Mouse (Mus musculus) heart, embryonic 11.5 days (tissue): ENCODE measurements around the gene Afap1. TPM values are rescaled to one million over a fixed set of nuclear protein-coding genes. Genes with fewer than 3 reads are reported as not detected.
A peak's percentile ranks its signal among the peaks of the same experiment; 100 is the strongest.

Source experiments
- ATAC-seq: fragments of 200-750 bp; cut with Nextera tagmentation; replicated peaks from 2 replicates; pipeline ENCODE4 v1.8.0; 2017; ENCODE audit warnings: moderate library complexity; ENCODE audit not compliant: insufficient number of reproducible peaks, low FRiP score, low TSS enrichment
- H3K27ac ChIP-seq: fragments of 300-500 bp; sonication (generic); 2 replicates; pipeline ENCODE4 v1.5.1; 2014; ENCODE audit warnings: mild to moderate bottlenecking, low read depth, low read length
- H3K27me3 ChIP-seq: fragments of 300-500 bp; sonication (generic); 2 replicates; pipeline ENCODE4 v1.6.1; 2014; ENCODE audit warnings: mild to moderate bottlenecking, low read length, mixed read lengths; ENCODE audit not compliant: control insufficient read depth, insufficient read depth
- H3K36me3 ChIP-seq: fragments of 300-500 bp; sonication (generic); 2 replicates; pipeline ENCODE4 v1.6.1; 2014; ENCODE audit warnings: mild to moderate bottlenecking, low read length, moderate library complexity, mixed read lengths; ENCODE audit not compliant: control insufficient read depth, insufficient read depth
- H3K4me1 ChIP-seq: fragments of 300-500 bp; sonication (generic); 2 replicates; pipeline ENCODE4 v1.6.1; 2014; ENCODE audit warnings: low read length; ENCODE audit not compliant: control insufficient read depth, insufficient read depth
- H3K4me2 ChIP-seq: fragments of 300-500 bp; sonication (generic); 2 replicates; pipeline ENCODE4 v1.6.1; 2014; ENCODE audit warnings: mild to moderate bottlenecking, moderate library complexity
- H3K4me3 ChIP-seq: fragments of 300-500 bp; sonication (generic); 2 replicates; pipeline ENCODE4 v1.5.1; 2014; ENCODE audit warnings: low read depth, low read length
- H3K9ac ChIP-seq: fragments of 300-500 bp; sonication (generic); 2 replicates; pipeline ENCODE4 v1.6.1; 2014; ENCODE audit warnings: mild to moderate bottlenecking, low read depth, low read length, moderate library complexity
- H3K9me3 ChIP-seq: fragments of 300-500 bp; sonication (generic); replicated peaks from 2 replicates; pipeline ENCODE4 v1.6.1; 2016; ENCODE audit warnings: low read length; ENCODE audit not compliant: control insufficient read depth
- WGBS: fragments of 180-500 bp; shearing (Covaris S2); extraction: QIAGEN DNeasy Blood & Tissue Kit; methylation state at CpG from one replicate; pipeline ENCODE4 v1.1.7; 2014; ENCODE audit not compliant: insufficient replicate concordance; 5-methylcytosine and 5-hydroxymethylcytosine counted together
- polyA plus RNA-seq: library from polyadenylated mRNA; unstranded; fragments of >200 nt; fragmentation: Nextera tagmentation; extraction: Ambion mirVana; gene quantifications from 2 replicates; pipeline ENCODE4 v1.2.1, GENCODE M21; 2014

Gene Afap1
- polyA plus RNA-seq, 1 experiment from 2014 or later: 19.9 TPM

DNA sequence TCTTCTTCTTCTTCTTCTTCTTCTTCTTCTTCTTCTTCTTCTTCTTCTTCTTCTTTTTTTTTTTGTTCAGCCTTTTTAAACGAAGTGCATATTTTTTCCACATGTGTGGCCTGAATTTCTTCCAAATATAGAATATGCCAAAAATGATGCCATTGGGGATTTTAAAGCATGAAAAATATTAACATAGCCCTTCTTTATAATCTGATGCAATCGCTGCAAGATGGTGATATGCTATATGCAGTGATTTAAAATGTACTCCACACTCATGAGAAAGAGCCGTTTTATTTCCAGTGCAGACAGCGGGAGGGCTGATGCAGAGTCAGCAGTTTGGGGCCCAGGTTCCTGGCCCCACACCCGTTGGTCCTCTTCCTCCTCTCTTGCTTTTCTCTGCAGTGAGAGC lies 55.9 kb downstream of the Afap1 start:
- 77% methylated on average over 5 of the region's 5 CpGs for WGBS
- no peak overlapping the region for H3K4me2 ChIP-seq
- no peaks in the 10 kb centered on the region for H3K27me3 ChIP-seq
- no peak overlapping the region for H3K4me3 ChIP-seq
- no peaks in the 10 kb centered on the region for H3K9me3 ChIP-seq
- peaks cover 18% of the 10 kb centered on the region; the same call in 1 of the 2 replicates for H3K36me3 ChIP-seq
- peaks cover 35% of the 10 kb centered on the region for H3K4me1 ChIP-seq
- no peak overlapping the region for H3K27ac ChIP-seq
- no peak overlapping the region for H3K9ac ChIP-seq
- ATAC-seq: no peak

DNA sequence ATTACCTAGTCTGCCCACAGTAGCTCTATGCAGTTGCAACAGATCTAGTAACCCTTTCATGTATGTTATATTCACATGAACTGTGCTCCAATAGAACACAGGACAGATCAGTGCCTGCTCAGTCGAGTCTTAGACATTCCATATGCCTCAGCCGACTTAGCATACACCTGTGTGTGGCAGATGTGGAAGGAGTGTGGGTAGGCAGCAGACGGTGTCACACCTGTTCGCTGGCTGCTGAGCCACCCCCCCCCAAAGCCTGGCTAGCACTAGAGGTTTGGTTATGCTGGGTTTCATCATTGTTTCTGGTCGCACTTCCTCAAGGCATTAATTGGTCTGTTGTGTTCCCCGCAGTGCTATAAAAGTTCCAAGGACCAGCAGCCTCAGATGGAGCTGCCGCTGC lies 57.4 kb downstream of the Afap1 start:
- H3K36me3 ChIP-seq: 0 out of 2 replicates have a peak, but pooled peaks cover 15% of the 10 kb centered on the region
- WGBS: 82% methylated on average over 7 of the region's 7 CpGs
- peaks cover 29% of the 10 kb centered on the region for H3K4me1 ChIP-seq
- no peak overlapping the region for H3K4me3 ChIP-seq
- H3K27me3 ChIP-seq: no peaks in the 10 kb centered on the region
- no peak overlapping the region for H3K4me2 ChIP-seq
- H3K9ac ChIP-seq: no peak overlapping the region
- no peak for ATAC-seq
- H3K27ac ChIP-seq: no peak overlapping the region
- no peaks in the 10 kb centered on the region for H3K9me3 ChIP-seq

DNA sequence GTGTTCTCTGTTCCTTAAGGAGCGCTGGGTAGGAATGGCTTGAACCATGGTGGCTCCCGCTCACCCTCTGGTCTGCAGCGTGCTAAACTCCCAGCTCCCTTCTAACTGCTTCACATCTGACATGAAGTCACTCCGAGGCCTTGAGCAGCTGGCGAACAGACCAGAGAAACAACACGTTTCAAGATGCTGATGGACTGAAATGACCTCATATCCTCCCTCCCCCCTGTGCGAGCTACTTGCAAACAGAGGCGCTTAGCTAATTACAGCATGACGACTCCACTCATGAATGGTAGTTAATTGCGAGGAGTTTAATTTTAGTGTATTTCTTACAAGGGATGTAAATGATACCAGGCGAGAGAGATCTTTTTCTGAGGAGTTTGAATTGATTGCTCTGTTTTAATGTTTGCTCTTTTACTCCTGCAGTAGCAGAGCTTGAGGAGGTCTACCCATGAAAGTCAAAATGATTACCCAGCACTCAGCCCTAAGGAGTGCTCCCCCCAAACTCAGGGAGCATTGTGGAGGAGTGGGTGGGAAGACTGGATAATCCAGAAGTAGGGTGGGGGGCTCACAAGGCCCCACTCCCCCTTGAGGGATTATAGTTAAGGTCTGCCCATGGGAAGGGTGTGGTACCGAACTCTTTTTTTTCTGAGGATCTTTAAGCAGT lies 61.1 kb downstream of the Afap1 start:
- Histone ChIP-seq H3K4me3 (no peak overlapping the region), H3K4me2 (no peak overlapping the region), H3K27ac (0 out of 2 replicates have a peak overlapping the region, but pooled peaks have one; percentile 17), H3K27me3 (no peaks in the 10 kb centered on the region), H3K36me3 (peaks cover 11% of the 10 kb centered on the region; the same call in 1 of the 2 replicates), H3K4me1 (0 out of 2 replicates have a peak, but pooled peaks cover 2% of the 10 kb centered on the region), H3K9me3 (no peaks in the 10 kb centered on the region), H3K9ac (no peak overlapping the region)
- ATAC-seq: no peak
- WGBS: 74% methylated on average over 12 of the region's 12 CpGs

DNA sequence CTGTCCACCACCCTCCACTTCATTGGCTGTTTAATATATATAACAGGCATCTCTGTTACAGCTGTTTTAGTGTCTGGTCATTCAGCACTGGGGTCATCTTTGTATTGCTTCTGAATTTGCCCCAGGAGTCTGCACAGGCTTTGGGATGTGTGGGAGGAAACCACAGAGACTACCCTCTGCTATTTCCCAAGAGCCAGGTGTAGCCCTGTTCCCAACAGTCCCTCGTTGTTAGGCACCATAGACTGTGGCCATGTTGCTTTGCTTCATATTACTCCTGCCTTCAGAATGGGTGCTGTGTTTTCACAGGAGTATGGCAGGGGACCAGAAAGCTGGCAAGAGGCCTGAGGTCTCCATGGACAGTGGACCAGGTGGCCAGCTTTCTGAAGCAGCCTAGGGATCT lies 63.1 kb downstream of the Afap1 start:
- no peak overlapping the region for H3K27ac ChIP-seq
- no peaks in the 10 kb centered on the region for H3K9me3 ChIP-seq
- H3K36me3 ChIP-seq: peaks cover 9% of the 10 kb centered on the region; the same call in 1 of the 2 replicates
- 86% methylated on average over 1 of the region's 1 CpGs for WGBS
- ATAC-seq: no peak
- H3K4me2 ChIP-seq: no peak overlapping the region
- no peaks in the 10 kb centered on the region for H3K27me3 ChIP-seq
- H3K9ac ChIP-seq: no peak overlapping the region
- no peak overlapping the region for H3K4me3 ChIP-seq
- H3K4me1 ChIP-seq: 0 out of 2 replicates have a peak, but pooled peaks cover 2% of the 10 kb centered on the region

DNA sequence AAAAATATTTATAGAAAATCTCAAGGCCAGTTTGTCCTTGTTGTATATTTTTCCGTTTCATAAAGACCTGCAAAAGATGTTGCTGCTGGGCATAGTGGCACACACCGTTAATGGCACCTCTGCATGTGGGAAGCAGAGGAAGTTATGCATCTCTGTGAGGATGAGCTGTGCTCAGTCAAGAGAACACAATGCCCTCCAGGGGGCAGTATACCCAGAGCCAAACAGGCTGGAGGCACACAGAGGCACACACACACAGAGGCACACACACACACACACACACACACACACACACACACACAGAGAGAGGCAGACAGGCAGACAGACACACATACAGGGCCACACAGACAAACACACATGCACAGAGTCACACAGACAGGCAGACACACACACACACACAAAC lies 65.6 kb downstream of the Afap1 start:
- H3K4me3 ChIP-seq: no peak overlapping the region
- no peak overlapping the region for H3K4me2 ChIP-seq
- no peak for ATAC-seq
- H3K9me3 ChIP-seq: no peaks in the 10 kb centered on the region
- 78% methylated on average over 2 of the region's 2 CpGs for WGBS
- H3K27me3 ChIP-seq: no peaks in the 10 kb centered on the region
- no peak overlapping the region for H3K27ac ChIP-seq
- H3K4me1 ChIP-seq: peaks cover 7% of the 10 kb centered on the region; the same call in 1 of the 2 replicates
- H3K9ac ChIP-seq: no peak overlapping the region
- peaks cover 12% of the 10 kb centered on the region for H3K36me3 ChIP-seq

DNA sequence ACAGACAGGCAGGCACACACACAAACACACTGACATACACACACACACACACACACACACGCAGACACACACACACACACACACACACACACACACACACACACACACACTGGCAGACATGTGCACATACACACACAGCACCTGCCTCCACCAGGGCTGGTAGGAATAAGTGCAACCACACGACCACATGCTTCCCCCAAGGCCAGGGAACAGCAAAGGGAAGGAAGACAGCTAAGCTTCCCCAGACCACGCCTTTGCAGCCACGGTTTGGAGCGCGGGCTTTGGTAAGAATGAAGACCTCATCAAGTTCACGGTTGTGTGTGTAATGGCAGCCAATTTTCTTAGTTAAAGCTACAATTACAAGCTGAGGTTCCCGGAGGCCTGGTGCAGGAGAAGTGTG lies 67.0 kb downstream of the Afap1 start:
- no peaks in the 10 kb centered on the region for H3K27me3 ChIP-seq
- no peak overlapping the region for H3K27ac ChIP-seq
- H3K4me1 ChIP-seq: peaks cover 7% of the 10 kb centered on the region
- H3K4me3 ChIP-seq: no peak overlapping the region
- WGBS: 82% methylated on average over 8 of the region's 8 CpGs
- H3K9ac ChIP-seq: no peak overlapping the region
- peaks cover 15% of the 10 kb centered on the region for H3K36me3 ChIP-seq
- ATAC-seq: no peak
- no peaks in the 10 kb centered on the region for H3K9me3 ChIP-seq
- H3K4me2 ChIP-seq: no peak overlapping the region

DNA sequence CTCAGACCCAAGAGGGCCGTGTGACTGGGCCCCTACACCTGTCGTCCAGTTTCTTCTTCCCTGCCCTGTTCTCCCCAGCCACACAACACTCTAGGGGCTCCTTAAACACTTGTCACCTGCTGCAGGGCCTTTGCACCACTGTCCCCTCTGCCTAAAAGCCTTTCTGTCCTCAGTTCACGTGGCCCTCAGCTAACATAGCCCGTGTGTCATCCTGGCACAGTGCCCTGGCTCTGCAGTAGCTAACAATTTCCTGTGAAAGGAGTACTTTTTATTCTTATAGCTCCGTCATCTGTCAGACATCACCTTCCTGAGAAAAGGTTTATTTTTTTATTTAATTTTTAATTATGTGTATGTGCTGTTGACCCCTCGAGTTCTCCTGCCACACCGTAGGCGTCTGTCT lies 68.2 kb downstream of the Afap1 start:
- Histone ChIP-seq H3K27ac (no peak overlapping the region), H3K36me3 (peaks cover 24% of the 10 kb centered on the region), H3K4me3 (no peak overlapping the region), H3K9me3 (no peaks in the 10 kb centered on the region), H3K4me1 (peaks cover 7% of the 10 kb centered on the region), H3K9ac (no peak overlapping the region), H3K27me3 (no peaks in the 10 kb centered on the region), H3K4me2 (no peak overlapping the region)
- ATAC-seq: no peak
- 81% methylated on average over 8 of the region's 8 CpGs for WGBS

DNA sequence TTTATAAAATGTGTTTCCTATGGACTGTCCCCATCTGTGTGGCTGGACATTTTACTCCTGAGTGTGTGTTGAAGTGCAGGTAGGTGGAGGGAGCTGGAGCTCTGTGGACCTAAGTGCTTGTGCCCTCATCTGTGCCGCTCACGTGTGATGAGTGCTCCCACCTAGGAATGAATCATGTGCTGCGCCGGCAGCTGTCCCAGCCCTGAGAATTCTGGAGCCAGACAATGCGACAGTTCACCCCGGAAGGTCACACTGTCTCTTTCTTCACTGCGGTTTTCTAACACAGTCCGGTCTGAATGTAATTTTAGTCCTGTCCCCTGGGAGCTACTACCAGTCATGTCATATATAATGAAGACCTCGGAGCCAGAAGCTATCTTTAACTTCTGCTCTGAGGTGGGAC lies 70.5 kb downstream of the Afap1 start:
- peaks cover 5% of the 10 kb centered on the region for H3K4me1 ChIP-seq
- H3K27ac ChIP-seq: peak overlapping the region; percentile 50; the same call in 1 of the 2 replicates
- WGBS: 81% methylated on average over 9 of the region's 9 CpGs
- no peaks in the 10 kb centered on the region for H3K9me3 ChIP-seq
- no peak overlapping the region for H3K4me3 ChIP-seq
- no peak overlapping the region for H3K9ac ChIP-seq
- ATAC-seq: no peak
- H3K27me3 ChIP-seq: no peaks in the 10 kb centered on the region
- peaks cover 28% of the 10 kb centered on the region for H3K36me3 ChIP-seq
- no peak overlapping the region for H3K4me2 ChIP-seq

DNA sequence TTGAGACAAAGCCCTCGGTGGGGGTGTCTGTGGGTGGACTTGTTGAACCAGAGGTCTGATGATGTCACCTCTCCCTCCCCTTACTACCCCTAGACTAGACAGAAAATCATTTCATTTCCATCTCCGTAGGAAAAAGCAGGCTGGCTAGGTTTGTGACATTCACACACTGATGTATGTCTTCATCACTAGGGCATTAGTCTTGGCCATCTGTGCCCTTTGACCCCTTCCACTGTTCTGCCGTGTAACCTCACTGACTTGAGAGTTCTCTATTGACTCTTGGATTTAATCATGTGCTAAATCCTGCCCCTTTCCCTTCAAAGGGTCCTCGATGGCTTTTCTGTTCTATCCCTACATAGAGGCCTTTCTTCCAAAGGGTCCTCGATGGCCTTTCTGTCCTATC lies 71.9 kb downstream of the Afap1 start:
- Histone ChIP-seq H3K9me3 (no peaks in the 10 kb centered on the region), H3K36me3 (peaks cover 33% of the 10 kb centered on the region), H3K4me3 (no peak overlapping the region), H3K4me2 (no peak overlapping the region), H3K27ac (no peak overlapping the region), H3K4me1 (peaks cover 5% of the 10 kb centered on the region), H3K9ac (no peak overlapping the region), H3K27me3 (no peaks in the 10 kb centered on the region)
- WGBS: 81% methylated on average over 5 of the region's 5 CpGs
- no peak for ATAC-seq
